Mouse (Mus musculus): ENCODE data around the gene Camk1d. TPM values are rescaled to one million over a fixed set of nuclear protein-coding genes. Genes with fewer than 3 reads are reported as not detected.

Camk1d gene
- total and polyA plus RNA-seq, 3 experiments: 4.6 to 12.4 (median 4.8) TPM

- TF ChIP-seq MAZ (IDR thresholded peaks at IDR 0.05; ENCODE audit: low read depth, low read length) (no peak), USF1 (IDR thresholded peaks at IDR 0.05; ENCODE audit: low read depth, low read length) (no peak)
- Histone ChIP-seq H3K4me1 (ENCODE audit: control insufficient read depth in 1 of 2, insufficient read depth in 2 of 2) (peaks cover 4 to 29% of the 10 kb centered on the region in 2 experiments; a peak in 3 of 4 replicates), H3K27me3 (replicated peaks) (no peaks in the 10 kb centered on the region), H3K9ac (ENCODE audit: insufficient read depth, low read depth) (no peak overlapping the region), H3K9me3 (replicated peaks; ENCODE audit: low read length) (peaks cover 10% of the 10 kb centered on the region), H3K4me2 (ENCODE audit: insufficient read depth, low read depth, poor library complexity, severe bottlenecking) (no peak overlapping the region), H3K27ac (ENCODE audit: insufficient read depth, low read depth) (no peak overlapping the region), H3K36me3 (replicated peaks in 1 of 2; ENCODE audit: control insufficient read depth in 1 of 2, insufficient read depth in 1 of 2, low read length in 1 of 2) (peaks cover 0 to 28% of the 10 kb centered on the region in 2 experiments), H3K79me2 (replicated peaks; ENCODE audit: control insufficient read depth, extremely low read depth, insufficient read depth, poor library complexity, severe bottlenecking) (no peaks in the 10 kb centered on the region), H3K4me3 (replicated peaks in 1 of 3; ENCODE audit: low read depth in 2 of 3, low read length in 2 of 3, poor library complexity in 1 of 3) (no peak overlapping the region)
- dilution Hi-C loops (cut with MboI; ENCODE audit: extremely low pct_ligation_motif_present, extremely low pct_unique_long_range_greater_than_20kb, low sequenced_read_pairs) (no loop called here), in situ Hi-C loops (cut with MboI; ENCODE audit: low pct_ligation_motif_present, low pct_unique_long_range_greater_than_20kb, low sequenced_read_pairs) (no loop called here)
- no peak for DNase-seq (ENCODE audit: extremely low read depth)
Observed at GRCm38 (mm10) chr2:5515106-5515505, 199.2 kb downstream of the Camk1d start.

- no peak overlapping the region for H3K9ac ChIP-seq (ENCODE audit: insufficient read depth, low read depth)
- H3K27me3 ChIP-seq (replicated peaks): no peaks in the 10 kb centered on the region
- dilution Hi-C loops (cut with MboI; ENCODE audit: extremely low pct_ligation_motif_present, extremely low pct_unique_long_range_greater_than_20kb, low sequenced_read_pairs): no loop called here
- no peak overlapping the region for H3K27ac ChIP-seq (ENCODE audit: insufficient read depth, low read depth)
- TF ChIP-seq ZNF384 (IDR thresholded peaks at IDR 0.05; ENCODE audit: low read depth, low read length) (no peak), KAT2A (IDR thresholded peaks at IDR 0.05; ENCODE audit: insufficient replicate concordance, low read length) (no peak)
- H3K4me1 ChIP-seq (ENCODE audit: control insufficient read depth in 1 of 2, insufficient read depth in 2 of 2): peaks cover 4 to 29% of the 10 kb centered on the region in 2 experiments; a peak in 3 of 4 replicates
- DNase-seq (ENCODE audit: extremely low read depth): no peak
- in situ Hi-C loops (cut with MboI; ENCODE audit: low pct_ligation_motif_present, low pct_unique_long_range_greater_than_20kb, low sequenced_read_pairs): no loop called here
- no peak overlapping the region for H3K4me2 ChIP-seq (ENCODE audit: insufficient read depth, low read depth, poor library complexity, severe bottlenecking)
- H3K4me3 ChIP-seq (replicated peaks in 1 of 3; ENCODE audit: low read depth in 2 of 3, low read length in 2 of 3, poor library complexity in 1 of 3): no peak overlapping the region
- H3K9me3 ChIP-seq (replicated peaks; ENCODE audit: low read length): peaks cover 10% of the 10 kb centered on the region
- H3K36me3 ChIP-seq (replicated peaks in 1 of 2; ENCODE audit: control insufficient read depth in 1 of 2, insufficient read depth in 1 of 2, low read length in 1 of 2): peaks cover 0 to 24% of the 10 kb centered on the region in 2 experiments
- no peaks in the 10 kb centered on the region for H3K79me2 ChIP-seq (replicated peaks; ENCODE audit: control insufficient read depth, extremely low read depth, insufficient read depth, poor library complexity, severe bottlenecking)
Observed at GRCm38 (mm10) chr2:5514095-5514494, 200.2 kb downstream of the Camk1d start.

- DNase-seq (ENCODE audit: extremely low read depth): no peak
- Histone ChIP-seq H3K4me2 (ENCODE audit: insufficient read depth, low read depth, poor library complexity, severe bottlenecking) (no peak overlapping the region), H3K36me3 (replicated peaks in 1 of 2; ENCODE audit: control insufficient read depth in 1 of 2, insufficient read depth in 1 of 2, low read length in 1 of 2) (peaks cover 0 to 24% of the 10 kb centered on the region in 2 experiments), H3K9ac (ENCODE audit: insufficient read depth, low read depth) (no peak overlapping the region), H3K4me3 (replicated peaks in 1 of 3; ENCODE audit: low read depth in 2 of 3, low read length in 2 of 3, poor library complexity in 1 of 3) (no peak overlapping the region), H3K9me3 (replicated peaks; ENCODE audit: low read length) (peaks cover 10% of the 10 kb centered on the region), H3K4me1 (ENCODE audit: control insufficient read depth in 1 of 2, insufficient read depth in 2 of 2) (peaks cover 4 to 32% of the 10 kb centered on the region in 2 experiments; a peak in 3 of 4 replicates), H3K27ac (ENCODE audit: insufficient read depth, low read depth) (no peak overlapping the region), H3K79me2 (replicated peaks; ENCODE audit: control insufficient read depth, extremely low read depth, insufficient read depth, poor library complexity, severe bottlenecking) (no peaks in the 10 kb centered on the region), H3K27me3 (replicated peaks) (no peaks in the 10 kb centered on the region)
- dilution Hi-C loops (cut with MboI; ENCODE audit: extremely low pct_ligation_motif_present, extremely low pct_unique_long_range_greater_than_20kb, low sequenced_read_pairs) (no loop called here), in situ Hi-C loops (cut with MboI; ENCODE audit: low pct_ligation_motif_present, low pct_unique_long_range_greater_than_20kb, low sequenced_read_pairs) (no loop called here)
- no peak for TF ChIP-seq CTCF (conservative IDR thresholded peaks at IDR 0.05 in 1 of 2, IDR thresholded peaks at IDR 0.05 in 1 of 2; ENCODE audit: low read depth in 2 of 2, low read length in 2 of 2)
- TF ChIP-seq MAZ (IDR thresholded peaks at IDR 0.05; ENCODE audit: low read depth, low read length): no peak
- TF ChIP-seq MAFK (IDR thresholded peaks at IDR 0.05; ENCODE audit: insufficient replicate concordance, low read length): no peak
- TF ChIP-seq KAT2A (IDR thresholded peaks at IDR 0.05; ENCODE audit: insufficient replicate concordance, low read length): no peak
- TF ChIP-seq PAX5 (IDR thresholded peaks at IDR 0.05; ENCODE audit: low read length): no peak
- no peak for TF ChIP-seq NELFE (IDR thresholded peaks at IDR 0.05; ENCODE audit: low read depth, low read length)
- TF ChIP-seq POLR2AphosphoS2 (IDR thresholded peaks at IDR 0.05; ENCODE audit: low read depth, low read length): no peak
- no peak for TF ChIP-seq HCFC1 (IDR thresholded peaks at IDR 0.05; ENCODE audit: low read depth, low read length)
- no peak for TF ChIP-seq SIN3A (IDR thresholded peaks at IDR 0.05; ENCODE audit: low read length)
- no peak for TF ChIP-seq RCOR1 (conservative IDR thresholded peaks at IDR 0.05; ENCODE audit: low read depth, low read length)
- no peak for TF ChIP-seq JUND (conservative IDR thresholded peaks at IDR 0.05; ENCODE audit: low read depth, low read length)
- no peak for TF ChIP-seq ZNF384 (IDR thresholded peaks at IDR 0.05; ENCODE audit: low read depth, low read length)
- no peak for TF ChIP-seq MAX (IDR thresholded peaks at IDR 0.05; ENCODE audit: low read length)
- no peak for TF ChIP-seq MYC (IDR thresholded peaks at IDR 0.05; ENCODE audit: low read depth, low read length)
- no peak for TF ChIP-seq UBTF (IDR thresholded peaks at IDR 0.05; ENCODE audit: low read depth, low read length)
- no peak for TF ChIP-seq MEF2A (IDR thresholded peaks at IDR 0.05; ENCODE audit: borderline replicate concordance, low read depth, low read length)
- TF ChIP-seq CHD1 (IDR thresholded peaks at IDR 0.05; ENCODE audit: low read depth, low read length): no peak
- TF ChIP-seq ETS1 (conservative IDR thresholded peaks at IDR 0.05; ENCODE audit: low read depth, low read length): no peak
- TF ChIP-seq USF2 (conservative IDR thresholded peaks at IDR 0.05; ENCODE audit: low read depth, low read length): no peak
Observed at GRCm38 (mm10) chr2:5513621-5514020, 200.7 kb downstream of the Camk1d start.
